27 mouse cellular contexts compared by ENCODE assay signal in the genomic region with DNA sequence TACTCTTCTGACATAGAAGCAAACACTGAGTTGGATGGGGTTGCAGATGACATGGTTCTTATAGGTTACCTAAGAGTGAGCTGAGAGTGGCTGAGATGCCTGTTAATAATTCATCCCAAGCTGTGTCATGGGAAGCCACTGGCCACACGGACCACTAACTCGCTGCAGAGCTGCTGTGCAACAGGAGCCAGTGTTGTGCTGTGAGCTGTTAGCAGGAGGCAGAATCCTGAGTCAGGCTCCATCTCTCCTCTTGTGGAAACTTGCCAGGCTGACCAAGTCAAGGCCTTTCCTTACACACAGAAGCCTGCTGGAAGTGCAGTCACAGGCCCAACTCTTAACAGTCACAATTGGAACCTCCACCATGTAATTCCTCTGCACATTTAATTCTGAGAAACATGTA. TPM values are rescaled to one million over a fixed set of nuclear protein-coding genes. Genes with fewer than 3 reads are reported as not detected.
DNase-seq lines count a peak whose midpoint lies in the region; ATAC-seq and TF ChIP-seq lines count a peak whose summit lies in the region.
"Had no signal": no experiment of that assay in that cellular context is flagged by ENCODE, and none has a peak within 500 bp of the region (broad histone marks: within the 10 kb centered on the region; RNA-seq: fewer than 3 reads in every experiment).

No protein-coding gene starts in this region.

- H3K9ac ChIP-seq in kidney, postnatal 0 days (ENCODE audit: low read depth, low read length) = no peak overlapping the region
- no peak overlapping the region for H3K9ac ChIP-seq in heart, embryonic 12.5 days
- H3K9ac ChIP-seq: embryonic facial prominence, embryonic 13.5 days; hindbrain, embryonic 12.5 days; limb, embryonic 12.5 days; liver, embryonic 12.5 days; lung, embryonic 14.5 days had no signal

- DNase-seq in ovary, postnatal 36 days (ENCODE audit: low spot score) = peak; percentile 14
- DNase-seq in ovary, postnatal 10 days (ENCODE audit: low spot score) = no peak
- peak; percentile 86 for DNase-seq in adrenal gland, postnatal 14 days
- DNase-seq in kidney, postnatal 0 days (ENCODE audit: low spot score) = peak; percentile 14
- DNase-seq in MN1 (ENCODE audit: low spot score) = no peak
- no peak for DNase-seq in thymus, adult 2 months
- DNase-seq: cerebellum, adult 11 months; cerebellum, postnatal 10 days; gastrocnemius, postnatal 25 days; heart, postnatal 10 days; layer of hippocampus, adult 9-11 months; lung, embryonic 14.5 days; lung, postnatal 36 days; thymus, postnatal 25 days had no signal

- H3K36me3 ChIP-seq in kidney, postnatal 0 days (ENCODE audit: insufficient read depth, low read length) = peaks cover 40% of the 10 kb centered on the region
- peaks cover 50% of the 10 kb centered on the region for H3K36me3 ChIP-seq in thymus, adult 2 months (ENCODE audit: control insufficient read depth, insufficient read depth, low read length)
- H3K36me3 ChIP-seq in heart, embryonic 12.5 days = peaks cover 72% of the 10 kb centered on the region

- no peaks in the 10 kb centered on the region for H3K27me3 ChIP-seq in kidney, postnatal 0 days (ENCODE audit: insufficient read depth, low read length)
- no peaks in the 10 kb centered on the region for H3K27me3 ChIP-seq in thymus, adult 2 months (ENCODE audit: control insufficient read depth, insufficient read depth, low read length)
- no peaks in the 10 kb centered on the region for H3K27me3 ChIP-seq in heart, embryonic 12.5 days (replicated peaks)
- H3K27me3 ChIP-seq: embryonic facial prominence, embryonic 13.5 days; hindbrain, embryonic 12.5 days; limb, embryonic 12.5 days; liver, embryonic 12.5 days had no signal

- TF ChIP-seq CTCF in kidney, postnatal 0 days (IDR thresholded peaks at IDR 0.05; ENCODE audit: low read depth) = no peak
- no peak for TF ChIP-seq CTCF in thymus, adult 2 months (IDR thresholded peaks at IDR 0.05; ENCODE audit: borderline replicate concordance, control insufficient read depth, extremely low read depth, insufficient read depth, low read length, poor library complexity)

- no peaks in the 10 kb centered on the region for H3K4me1 ChIP-seq in kidney, postnatal 0 days (replicated peaks; ENCODE audit: insufficient read depth, low read length)
- H3K4me1 ChIP-seq in thymus, adult 2 months (replicated peaks; ENCODE audit: control insufficient read depth, insufficient read depth, low read length) = no peaks in the 10 kb centered on the region
- H3K4me1 ChIP-seq in heart, embryonic 12.5 days (replicated peaks) = no peaks in the 10 kb centered on the region
- H3K4me1 ChIP-seq: embryonic facial prominence, embryonic 13.5 days; heart, embryonic 10.5 days; hindbrain, embryonic 12.5 days; limb, embryonic 12.5 days; liver, embryonic 12.5 days had no signal

- no peaks in the 10 kb centered on the region for H3K9me3 ChIP-seq in kidney, postnatal 0 days (replicated peaks; ENCODE audit: low read length)
- no peaks in the 10 kb centered on the region for H3K9me3 ChIP-seq in heart, embryonic 12.5 days (replicated peaks)
- H3K9me3 ChIP-seq: embryonic facial prominence, embryonic 13.5 days; heart, embryonic 10.5 days; hindbrain, embryonic 12.5 days; liver, embryonic 12.5 days had no signal

- TF ChIP-seq POLR2A in thymus, adult 2 months (IDR thresholded peaks at IDR 0.05; ENCODE audit: control insufficient read depth, extremely low read depth, insufficient read depth, low read length, poor library complexity) = no peak

- peak; percentile 86 for ATAC-seq in kidney, postnatal 0 days (replicated peaks; ENCODE audit: low FRiP score, low read depth)
- ATAC-seq in heart, embryonic 12.5 days (ENCODE audit: insufficient number of reproducible peaks, low FRiP score) = no peak
- ATAC-seq: activated CD4-positive, CD25-positive, alpha-beta regulatory T cell, adult 4 months; forebrain, embryonic 14.5 days; intestine, embryonic 16.5 days; liver, embryonic 12.5 days had no signal

- no peak overlapping the region for H3K4me2 ChIP-seq in kidney, postnatal 0 days (ENCODE audit: low read length)
- H3K4me2 ChIP-seq in heart, embryonic 12.5 days = no peak overlapping the region
- H3K4me2 ChIP-seq: embryonic facial prominence, embryonic 13.5 days; hindbrain, embryonic 12.5 days; limb, embryonic 12.5 days; liver, embryonic 12.5 days; lung, embryonic 14.5 days had no signal

- 71% methylated on average over 2 of the region's 2 CpGs for WGBS in kidney, postnatal 0 days
- 97% methylated on average over 2 of the region's 2 CpGs for WGBS in thymus, adult 2 months
- WGBS in heart, embryonic 12.5 days = 98% methylated on average over 2 of the region's 2 CpGs

- H3K4me3 ChIP-seq in kidney, postnatal 0 days (replicated peaks; ENCODE audit: low read depth, low read length) = no peak overlapping the region
- no peak overlapping the region for H3K4me3 ChIP-seq in thymus, adult 2 months (ENCODE audit: control insufficient read depth, insufficient read depth, low read length)
- H3K4me3 ChIP-seq in heart, embryonic 12.5 days = no peak overlapping the region
- H3K4me3 ChIP-seq: embryonic facial prominence, embryonic 13.5 days; heart, embryonic 10.5 days; hindbrain, embryonic 12.5 days; left cerebral cortex, adult 2 months; limb, embryonic 12.5 days; liver, embryonic 12.5 days had no signal

- no peak overlapping the region for H3K27ac ChIP-seq in kidney, postnatal 0 days
- H3K27ac ChIP-seq in thymus, adult 2 months (ENCODE audit: control insufficient read depth, insufficient read depth, low read length) = no peak overlapping the region
- no peak overlapping the region for H3K27ac ChIP-seq in heart, embryonic 12.5 days (ENCODE audit: poor library complexity, severe bottlenecking)
- H3K27ac ChIP-seq: embryonic facial prominence, embryonic 13.5 days; heart, embryonic 10.5 days; hindbrain, embryonic 12.5 days; left cerebral cortex, adult 2 months; limb, embryonic 12.5 days; liver, embryonic 12.5 days had no signal

RNA-seq across cellular contexts. Expression of gene Nkx3-2, which starts 26.2 kb away (rescaled TPM):
- total RNA-seq in adrenal gland, postnatal 14 days (2021) = not detected in 2 replicates
- polyA plus RNA-seq in kidney, postnatal 0 days (2015; fragmentation: Nextera tagmentation; extraction: Ambion mirVana) = not detected in 2 replicates
- polyA plus RNA-seq in thymus, adult 2 months (2012; rRNA removed) = not detected in 2 replicates
- polyA plus RNA-seq in heart, embryonic 12.5 days (2016; fragmentation: Nextera tagmentation; extraction: Ambion mirVana) = 0.19 and 0.22 TPM in 2 replicates
- total RNA-seq: heart, postnatal 10 days; left cerebral cortex, adult 2 months; megakaryocyte-erythroid progenitor cell, adult 5-6 weeks; midbrain, postnatal 0 days had no signal
- polyA plus RNA-seq: activated CD4-positive, CD25-positive, alpha-beta regulatory T cell, adult 4 months; forebrain, embryonic 14.5 days; lung, embryonic 14.5 days; midbrain, postnatal 0 days; testis, adult 2 months had no signal

RNA-seq across cellular contexts. Expression of gene Bod1l, which starts 53.6 kb away (rescaled TPM):
- total RNA-seq in adrenal gland, postnatal 14 days (2021) = 34.3 and 35.8 TPM in 2 replicates
- 21.1 and 22.6 TPM in 2 replicates for polyA plus RNA-seq in kidney, postnatal 0 days (2015; fragmentation: Nextera tagmentation; extraction: Ambion mirVana)
- 7.5 and 8.4 TPM in 2 replicates for polyA plus RNA-seq in thymus, adult 2 months (2012; rRNA removed)
- 15.9 and 17.4 TPM in 2 replicates for polyA plus RNA-seq in heart, embryonic 12.5 days (2016; fragmentation: Nextera tagmentation; extraction: Ambion mirVana)

Comparison
In these comparisons a context has a peak if more than half of its experiments do, and no peak if none do; other contexts are left out.
1. DNase-seq: peak in ovary, postnatal 36 days (single experiment), adrenal gland, postnatal 14 days (single experiment) and kidney, postnatal 0 days (single experiment); none in ovary, postnatal 10 days (single experiment), MN1 (single experiment) and thymus, adult 2 months (single experiment).